Mouse (Mus musculus) MEL (cell line): ENCODE measurements around the gene Ikzf3. TPM values are rescaled to one million over a fixed set of nuclear protein-coding genes. Genes with fewer than 3 reads are reported as not detected.

Experiments used
- DNase-seq: peaks from one replicate; pipeline ENCODE4 v3.0.0; 2011; ENCODE audit warnings: low read depth, low spot score
- H3K27ac ChIP-seq: 2 replicates; pipeline ENCODE4 v1.5.1; 2012; ENCODE audit warnings: low read depth, mild to moderate bottlenecking, control low read depth, low read length, moderate library complexity; ENCODE audit not compliant: control insufficient read depth
- H3K27me3 ChIP-seq, 2 experiments: fragments of 150-350 bp in 1 of 2; sonication (generic) in 1 of 2; 2 replicates each; pipeline ENCODE4 v1.6.1; 2012; ENCODE audit warnings: low read length in 2 of 2, mild to moderate bottlenecking in 2 of 2, improper control_type of control experiment in 1 of 2, moderate library complexity in 1 of 2; ENCODE audit not compliant: insufficient read depth in 2 of 2, control insufficient read depth in 1 of 2
- H3K36me3 ChIP-seq, 2 experiments: 2 replicates each; pipeline ENCODE4 v1.6.1; 2012 to 2014; ENCODE audit warnings: low read length in 2 of 2, improper control_type of control experiment in 1 of 2, inconsistent platforms in 1 of 2, mild to moderate bottlenecking in 1 of 2; ENCODE audit not compliant: insufficient read depth in 2 of 2, control insufficient read depth in 1 of 2
- H3K4me1 ChIP-seq, 2 experiments: fragments of 150-350 bp in 1 of 2; sonication (generic) in 1 of 2; 2 replicates each; pipeline ENCODE4 v1.6.1; 2012; ENCODE audit warnings: low read length in 2 of 2, improper control_type of control experiment in 1 of 2, mild to moderate bottlenecking in 1 of 2; ENCODE audit not compliant: insufficient read depth in 2 of 2, control insufficient read depth in 1 of 2
- H3K4me3 ChIP-seq, 2 experiments: fragments of 150-350 bp in 1 of 2; sonication (generic) in 1 of 2; 2 replicates each; pipeline ENCODE4 v1.5.1; 2012; ENCODE audit warnings: low read depth in 2 of 2, low read length in 2 of 2, mild to moderate bottlenecking in 2 of 2, moderate library complexity in 2 of 2, control low read depth in 1 of 2, improper control_type of control experiment in 1 of 2; ENCODE audit not compliant: control insufficient read depth in 1 of 2, insufficient read depth in 1 of 2
- H3K79me2 ChIP-seq: 2 replicates; pipeline ENCODE4 v1.6.1; 2012; ENCODE audit warnings: mild to moderate bottlenecking, low read length, moderate library complexity; ENCODE audit not compliant: control insufficient read depth, poor library complexity, insufficient read depth
- H3K9ac ChIP-seq: 2 replicates; pipeline ENCODE4 v1.6.1; 2012; ENCODE audit warnings: low read depth, mild to moderate bottlenecking, control low read depth, low read length, moderate library complexity; ENCODE audit not compliant: control insufficient read depth, poor library complexity, severe bottlenecking
- H3K9me3 ChIP-seq: fragments of 150-350 bp; sonication (generic); replicated peaks from 2 replicates; pipeline ENCODE4 v1.6.1; 2012; ENCODE audit warnings: mild to moderate bottlenecking, low read length, improper control_type of control experiment, moderate library complexity; ENCODE audit not compliant: insufficient read depth
- CHD1 ChIP-seq: IDR thresholded peaks from 2 replicates; pipeline ENCODE4 v1.6.1; 2012; ENCODE audit warnings: low read depth, mild to moderate bottlenecking, inconsistent platforms, low read length, improper control_type of control experiment
- CHD2 ChIP-seq: IDR thresholded peaks from 2 replicates; pipeline ENCODE4 v1.6.1; 2011; ENCODE audit warnings: low read length, improper control_type of control experiment
- CTCF ChIP-seq, 3 experiments: IDR thresholded peaks in 2 of 3; conservative IDR thresholded peaks in 1 of 3; 2 replicates each; pipeline ENCODE4 v1.5.1; 2011 to 2012; ENCODE audit warnings: low read length in 3 of 3, low read depth in 2 of 3, mild to moderate bottlenecking in 2 of 3, improper control_type of control experiment in 1 of 3, inconsistent platforms in 1 of 3, mixed read lengths in 1 of 3, moderate library complexity in 1 of 3; ENCODE audit not compliant: control insufficient read depth in 1 of 3, insufficient read depth in 1 of 3, poor library complexity in 1 of 3, severe bottlenecking in 1 of 3
- E2F4 ChIP-seq: IDR thresholded peaks from 2 replicates; pipeline ENCODE4 v1.6.1; 2011; ENCODE audit warnings: low read depth, low read length, improper control_type of control experiment, borderline replicate concordance
- ELF1 ChIP-seq: IDR thresholded peaks from 2 replicates; pipeline ENCODE4 v1.6.1; 2014; ENCODE audit warnings: low read depth, mild to moderate bottlenecking, inconsistent platforms, low read length, improper control_type of control experiment, moderate library complexity
- EP300 ChIP-seq, 2 experiments: IDR thresholded peaks; 2 replicates each; pipeline ENCODE4 v1.6.1; 2011; ENCODE audit warnings: improper control_type of control experiment in 2 of 2, low read length in 2 of 2, low read depth in 1 of 2, mild to moderate bottlenecking in 1 of 2
- ETS1 ChIP-seq: IDR thresholded peaks from 2 replicates; pipeline ENCODE4 v1.6.1; 2012; ENCODE audit warnings: low read depth, mild to moderate bottlenecking, inconsistent platforms, low read length, improper control_type of control experiment, moderate library complexity
- GATA1 ChIP-seq: IDR thresholded peaks from 2 replicates; pipeline ENCODE4 v1.6.1; 2011; ENCODE audit warnings: low read depth, low read length, improper control_type of control experiment
- HCFC1 ChIP-seq: IDR thresholded peaks from 2 replicates; pipeline ENCODE4 v1.6.1; 2012; ENCODE audit warnings: low read depth, mild to moderate bottlenecking, inconsistent platforms, low read length, improper control_type of control experiment, moderate library complexity
- KAT2A ChIP-seq: conservative IDR thresholded peaks from 2 replicates; pipeline ENCODE4 v1.6.1; 2012; ENCODE audit warnings: low read depth, low read length, improper control_type of control experiment, inconsistent platforms
- MAFK ChIP-seq: IDR thresholded peaks from 2 replicates; pipeline ENCODE4 v1.6.1; 2011; ENCODE audit warnings: low read depth, mild to moderate bottlenecking, low read length, improper control_type of control experiment, borderline replicate concordance
- MAX ChIP-seq: IDR thresholded peaks from 2 replicates; pipeline ENCODE4 v1.6.1; 2011; ENCODE audit warnings: low read length, improper control_type of control experiment
- MEF2A ChIP-seq: IDR thresholded peaks from 2 replicates; pipeline ENCODE4 v1.6.1; 2014; ENCODE audit warnings: low read depth, mild to moderate bottlenecking, inconsistent platforms, low read length, improper control_type of control experiment; ENCODE audit not compliant: poor library complexity, insufficient replicate concordance, severe bottlenecking; ENCODE audit errors: extremely low read depth
- NELFE ChIP-seq: IDR thresholded peaks from 2 replicates; pipeline ENCODE4 v1.6.1; 2011; ENCODE audit warnings: low read depth, low read length, improper control_type of control experiment
- POLR2A ChIP-seq, 2 experiments: IDR thresholded peaks; 2 replicates each; pipeline ENCODE4 v1.6.1; 2011 to 2012; ENCODE audit warnings: low read length in 2 of 2, mild to moderate bottlenecking in 2 of 2, control low read depth in 1 of 2, improper control_type of control experiment in 1 of 2, low read depth in 1 of 2, moderate library complexity in 1 of 2; ENCODE audit not compliant: control insufficient read depth in 1 of 2, insufficient read depth in 1 of 2, poor library complexity in 1 of 2
- RCOR1 ChIP-seq: IDR thresholded peaks from 2 replicates; pipeline ENCODE4 v1.6.1; 2012; ENCODE audit warnings: low read depth, mild to moderate bottlenecking, inconsistent platforms, low read length, improper control_type of control experiment
- SIN3A ChIP-seq: IDR thresholded peaks from 2 replicates; pipeline ENCODE4 v1.6.1; 2012; ENCODE audit warnings: low read length, improper control_type of control experiment, inconsistent platforms
- SMC3 ChIP-seq: IDR thresholded peaks from 2 replicates; pipeline ENCODE4 v1.6.1; 2011; ENCODE audit warnings: low read depth, low read length, improper control_type of control experiment
- TAL1 ChIP-seq: IDR thresholded peaks from 2 replicates; pipeline ENCODE4 v1.6.1; 2012; ENCODE audit warnings: mild to moderate bottlenecking, inconsistent platforms, low read length, moderate library complexity, mixed read lengths
- TBP ChIP-seq: IDR thresholded peaks from 2 replicates; pipeline ENCODE4 v1.8.0; 2011; ENCODE audit warnings: low read depth, low read length, improper control_type of control experiment
- UBTF ChIP-seq: IDR thresholded peaks from 2 replicates; pipeline ENCODE4 v1.6.1; 2012; ENCODE audit warnings: low read depth, mild to moderate bottlenecking, inconsistent platforms, low read length, improper control_type of control experiment, moderate library complexity, borderline replicate concordance; ENCODE audit not compliant: insufficient read depth
- USF1 ChIP-seq: IDR thresholded peaks from 2 replicates; pipeline ENCODE4 v1.6.1; 2014; ENCODE audit warnings: low read depth, mild to moderate bottlenecking, inconsistent platforms, low read length, improper control_type of control experiment, moderate library complexity
- USF2 ChIP-seq, 2 experiments: IDR thresholded peaks; 2 replicates each; pipeline ENCODE4 v1.6.1; 2011 to 2012; ENCODE audit warnings: improper control_type of control experiment in 2 of 2, low read length in 2 of 2, borderline replicate concordance in 1 of 2, inconsistent platforms in 1 of 2, low read depth in 1 of 2, mild to moderate bottlenecking in 1 of 2; ENCODE audit not compliant: insufficient read depth in 1 of 2
- ZC3H11A ChIP-seq: IDR thresholded peaks from 2 replicates; pipeline ENCODE4 v1.6.1; 2012; ENCODE audit warnings: low read depth, mild to moderate bottlenecking, inconsistent platforms, low read length, improper control_type of control experiment
- ZMIZ1 ChIP-seq: IDR thresholded peaks from 2 replicates; pipeline ENCODE4 v1.6.1; 2012; ENCODE audit warnings: low read depth, mild to moderate bottlenecking, inconsistent platforms, low read length, improper control_type of control experiment, moderate library complexity
- polyA plus RNA-seq, 2 experiments: library from polyadenylated mRNA; stranded (reverse) in 1 of 2; unstranded in 1 of 2; fragments of >175 nt in 1 of 2; fragments of >200 nt in 1 of 2; gene quantifications; 2 replicates each; pipeline versions ENCODE4 v1.2.1 to v1.2.4; 2012; ENCODE audit warnings: low replicate concordance in 2 of 2, low read depth in 1 of 2; ENCODE audit not compliant: insufficient read length in 2 of 2, insufficient read depth in 1 of 2, missing spikeins in 1 of 2
- total RNA-seq: library from RNA; depleted of rRNA; stranded (reverse); fragments of 300-350 nt; gene quantifications from 2 replicates; pipeline ENCODE4 v1.2.3, GENCODE M21; 2012

The Ikzf3 gene
- total and polyA plus RNA-seq, 3 experiments = 0.12 TPM; not detected in 2

DNA sequence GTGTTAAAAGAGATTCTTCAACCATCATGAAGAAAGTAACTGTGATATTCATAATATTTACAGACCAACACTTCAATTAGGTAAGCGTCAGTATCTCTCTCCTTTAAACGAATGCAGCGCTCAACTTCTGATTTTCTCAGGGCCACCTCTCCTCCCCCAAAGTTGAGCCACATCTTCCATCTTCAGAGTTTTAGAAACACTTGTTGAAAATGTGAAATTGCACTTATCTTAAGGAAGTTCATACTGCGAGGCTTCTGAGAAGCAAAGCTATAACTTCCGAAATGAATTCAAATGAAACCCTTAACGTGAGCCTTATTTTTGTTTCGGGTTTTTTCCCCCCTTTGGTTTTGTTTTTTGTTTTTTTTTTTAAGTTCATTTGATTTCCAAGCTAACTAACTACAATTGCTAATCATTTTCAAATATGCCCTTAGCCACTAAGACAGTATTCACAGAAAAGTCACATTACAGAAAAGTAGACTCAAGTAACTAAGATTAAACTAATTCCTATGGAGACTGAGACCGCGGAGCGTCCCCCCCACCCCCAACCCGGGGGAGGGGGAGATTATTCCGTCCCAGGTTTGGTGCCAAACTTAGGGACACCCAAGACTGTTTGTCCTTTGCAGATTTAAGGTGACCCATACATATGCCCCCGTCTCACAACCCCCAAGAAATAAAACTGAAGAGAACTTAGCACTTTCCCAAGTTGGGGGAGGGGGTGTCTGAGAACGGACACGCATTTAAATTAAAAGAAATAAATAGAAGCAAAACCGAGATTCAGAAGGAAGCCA lies 747 bp downstream of the Ikzf3 start:
- Histone ChIP-seq H3K9me3 (no peaks in the 10 kb centered on the region), H3K27me3 (peaks cover 4 to 15% of the 10 kb centered on the region in 2 experiments; a peak in 3 of 4 replicates), H3K4me1 (peaks cover 0 to under 1% of the 10 kb centered on the region in 2 experiments; a peak in 1 of 4 replicates), H3K4me3 (no peak overlapping the region), H3K27ac (no peak overlapping the region), H3K79me2 (no peaks in the 10 kb centered on the region), H3K9ac (no peak overlapping the region), H3K36me3 (no peaks in the 10 kb centered on the region)
- TF ChIP-seq MAFK (no peak), KAT2A (no peak), ZMIZ1 (no peak), UBTF (no peak), ELF1 (no peak), HCFC1 (no peak), CTCF (IDR thresholded peaks at IDR 0.05 in 2 of 3, conservative IDR thresholded peaks at IDR 0.05 in 1 of 3; ENCODE audit: control insufficient read depth in 1 of 3, insufficient read depth in 1 of 3, low read depth in 2 of 3, low read length in 3 of 3, poor library complexity in 1 of 3, severe bottlenecking in 1 of 3) (no peak), MEF2A (no peak), MAX (no peak), SIN3A (no peak), USF1 (no peak), POLR2A (IDR thresholded peaks at IDR 0.05; ENCODE audit: control insufficient read depth in 1 of 2, insufficient read depth in 1 of 2, low read depth in 1 of 2, low read length in 2 of 2, poor library complexity in 1 of 2) (no peak), TBP (no peak), USF2 (IDR thresholded peaks at IDR 0.05; ENCODE audit: borderline replicate concordance in 1 of 2, insufficient read depth in 1 of 2, low read depth in 1 of 2, low read length in 2 of 2) (no peak), ETS1 (no peak), EP300 (IDR thresholded peaks at IDR 0.05; ENCODE audit: low read depth in 1 of 2, low read length in 2 of 2) (no peak), CHD1 (no peak)
- no peak for DNase-seq

DNA sequence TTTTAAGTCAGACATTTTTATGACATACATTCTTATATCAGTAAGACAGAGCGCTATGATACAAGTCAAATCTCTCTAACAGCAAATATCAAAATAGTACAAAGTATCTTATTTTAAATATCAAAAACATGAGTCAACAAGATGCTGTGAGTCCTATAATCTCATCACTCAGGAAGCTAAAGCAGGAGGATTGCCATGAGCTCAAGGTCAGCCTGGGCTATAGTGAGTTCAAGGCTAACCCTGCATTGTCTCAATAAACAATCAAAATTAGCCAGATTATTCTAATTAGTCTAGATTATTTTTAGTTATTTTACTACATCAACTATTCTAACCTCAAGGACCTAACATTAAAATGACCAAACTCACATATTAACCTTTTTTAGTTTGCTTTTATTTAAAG lies 2.4 kb downstream of the Ikzf3 start:
- H3K79me2 ChIP-seq = no peaks in the 10 kb centered on the region
- H3K36me3 ChIP-seq = no peaks in the 10 kb centered on the region
- DNase-seq = no peak
- H3K4me1 ChIP-seq = no peaks in the 10 kb centered on the region
- peaks cover 7 to 18% of the 10 kb centered on the region in 2 experiments for H3K27me3 ChIP-seq
- TF ChIP-seq HCFC1 (no peak), SIN3A (no peak), CHD1 (no peak), SMC3 (no peak), GATA1 (no peak), ETS1 (no peak), NELFE (no peak), USF1 (no peak), E2F4 (no peak), ZC3H11A (no peak), TAL1 (no peak), RCOR1 (no peak), CHD2 (no peak)
- H3K9me3 ChIP-seq = no peaks in the 10 kb centered on the region
- H3K27ac ChIP-seq = no peak overlapping the region
- H3K4me3 ChIP-seq = no peak overlapping the region
- no peak overlapping the region for H3K9ac ChIP-seq
